Mouse (Mus musculus): ENCODE results near the gene Gm28048.

Gene Gm28048

GRCm38 (mm10) chr11:22990393-22991126 lies 8.7 kb upstream of the Gm28048 start, which contains the start of gene Cct4:
Gene Cct4, plus strand, starts transcription at chr11:22990519.
- peak; percentile 84 for DNase-seq (ENCODE audit: low read depth, low spot score)

- peak; percentile 77 for DNase-seq (ENCODE audit: low read depth, low spot score)
Observed at GRCm38 (mm10) chr11:22989786-22990185, 7.9 kb upstream of the Gm28048 start.

- no peak for DNase-seq (ENCODE audit: low read depth, low spot score)
Observed at GRCm38 (mm10) chr11:22987357-22987756, 5.5 kb upstream of the Gm28048 start.

- DNase-seq (ENCODE audit: low read depth, low spot score) = no peak
Observed at GRCm38 (mm10) chr11:22985510-22985909, 3.6 kb upstream of the Gm28048 start.

- DNase-seq (ENCODE audit: low read depth, low spot score) = no peak
Observed at GRCm38 (mm10) chr11:22982846-22983245, 956 bp upstream of the Gm28048 start.

- DNase-seq (ENCODE audit: low read depth, low spot score) = no peak
Observed at GRCm38 (mm10) chr11:22981543-22981950, 343 bp downstream of the Gm28048 start.

- DNase-seq (ENCODE audit: low read depth, low spot score) = no peak
Observed at GRCm38 (mm10) chr11:22981041-22981440, 849 bp downstream of the Gm28048 start.

GRCm38 (mm10) chr11:22979221-22979620 lies 2.7 kb downstream of the Gm28048 start:
- DNase-seq (ENCODE audit: low read depth, low spot score) = no peak

- DNase-seq (ENCODE audit: low read depth, low spot score) = no peak
Observed at GRCm38 (mm10) chr11:22978711-22979110, 3.2 kb downstream of the Gm28048 start.

GRCm38 (mm10) chr11:22978215-22978614 lies 3.7 kb downstream of the Gm28048 start:
- DNase-seq (ENCODE audit: low read depth, low spot score) = no peak

GRCm38 (mm10) chr11:22973599-22973998 lies 8.3 kb downstream of the Gm28048 start:
- DNase-seq (ENCODE audit: low read depth, low spot score) = no peak

GRCm38 (mm10) chr11:22972746-22973526 lies 9.0 kb downstream of the Gm28048 start:
- DNase-seq (ENCODE audit: low read depth, low spot score) = peak; percentile 60

- DNase-seq (ENCODE audit: low read depth, low spot score) = no peak
Observed at GRCm38 (mm10) chr11:22971835-22972709, 9.8 kb downstream of the Gm28048 start, which contains the start of gene Zrsr1. Gene Zrsr1, plus strand, starts transcription at chr11:22972005.

GRCm38 (mm10) chr11:22970546-22970945 lies 11.3 kb downstream of the Gm28048 start:
- no peak for DNase-seq (ENCODE audit: low read depth, low spot score)

- DNase-seq (ENCODE audit: low read depth, low spot score) = no peak
Observed at GRCm38 (mm10) chr11:22969486-22969885, 12.4 kb downstream of the Gm28048 start.

GRCm38 (mm10) chr11:22965503-22965902 lies 16.4 kb downstream of the Gm28048 start:
- DNase-seq (ENCODE audit: low read depth, low spot score) = no peak

GRCm38 (mm10) chr11:22964401-22964800 lies 17.5 kb downstream of the Gm28048 start:
- DNase-seq (ENCODE audit: low read depth, low spot score) = no peak

GRCm38 (mm10) chr11:22962101-22962500 lies 19.8 kb downstream of the Gm28048 start:
- no peak for DNase-seq (ENCODE audit: low read depth, low spot score)

GRCm38 (mm10) chr11:22957791-22958374 lies 24.0 kb downstream of the Gm28048 start:
- DNase-seq (ENCODE audit: low read depth, low spot score) = no peak

- DNase-seq (ENCODE audit: low read depth, low spot score) = no peak
Observed at GRCm38 (mm10) chr11:22956830-22957229, 25.1 kb downstream of the Gm28048 start.

- DNase-seq (ENCODE audit: low read depth, low spot score) = no peak
Observed at GRCm38 (mm10) chr11:22956346-22956745, 25.5 kb downstream of the Gm28048 start.
